Mouse (Mus musculus) telencephalon, adult 2 months (tissue): ENCODE measurements around the gene Mlf2.

ENCODE experiments used
- DNase-seq: peaks from one replicate; pipeline ENCODE4 v3.0.0-alpha.2; 2011; ENCODE audit warnings: low read depth, low spot score

The Mlf2 gene

DNA sequence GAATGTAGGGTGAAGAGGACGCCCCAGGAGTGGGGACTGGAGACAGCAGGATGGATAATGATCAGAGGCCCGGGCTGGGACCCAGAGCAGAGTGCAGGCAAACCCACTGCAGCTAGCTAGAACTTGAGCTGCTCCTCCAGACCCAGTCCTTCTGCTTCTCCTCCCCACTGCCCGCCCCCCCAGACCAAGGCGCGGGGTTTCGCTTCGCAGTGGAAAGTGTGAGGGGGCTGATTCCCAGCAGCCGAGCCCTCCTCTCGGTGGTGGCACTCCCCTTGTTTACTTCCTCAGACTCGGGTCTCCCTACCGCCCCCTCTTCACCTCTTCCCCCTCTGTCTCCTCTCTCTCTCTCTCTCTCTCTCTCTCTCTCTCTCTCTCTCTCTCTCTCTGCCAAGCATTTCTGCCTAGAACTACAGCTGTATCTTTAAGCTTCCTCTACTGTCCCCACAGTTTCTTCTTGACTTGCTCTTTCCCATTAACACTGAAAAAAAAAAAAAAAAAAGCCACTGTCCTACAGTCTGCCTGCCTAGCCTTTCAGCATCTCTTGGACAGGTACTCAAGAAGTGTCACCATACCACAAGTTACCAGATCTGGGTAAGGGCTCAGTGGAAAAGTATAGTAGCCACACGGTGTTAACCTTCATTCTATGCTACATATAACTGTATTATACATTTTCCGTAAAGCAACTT, 19.5 kb upstream of the Mlf2 start, which contains the start of gene Lag3:
Gene Lag3, minus strand, starts transcription at position 173 of the 686 bp plus-strand sequence.
- no peak for DNase-seq

DNA sequence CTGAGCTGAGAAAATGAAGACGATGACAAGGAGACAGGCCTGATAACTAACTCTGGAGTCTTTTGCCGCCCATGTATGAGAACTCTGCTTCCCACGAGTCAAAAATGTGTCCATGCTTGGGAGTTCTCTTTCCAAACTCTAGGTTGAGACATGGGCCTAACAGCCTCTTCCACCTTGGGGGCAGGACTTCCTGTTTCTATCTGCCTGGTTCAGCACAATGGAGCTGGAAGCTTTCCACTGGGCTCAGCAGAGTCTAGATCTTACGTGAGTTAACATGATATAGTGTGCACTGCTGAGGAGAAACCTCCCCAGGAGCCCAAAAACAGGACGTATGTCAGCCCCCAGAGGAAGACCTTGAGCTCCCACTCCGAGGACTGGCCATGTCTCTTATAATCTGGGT, 18.0 kb upstream of the Mlf2 start:
- DNase-seq: no peak

GRCm38 (mm10) chr6:124913721-124914285, 17.4 kb upstream of the Mlf2 start:
- no peak for DNase-seq

GRCm38 (mm10) chr6:124914511-124914910, 16.7 kb upstream of the Mlf2 start:
- DNase-seq: no peak

DNA sequence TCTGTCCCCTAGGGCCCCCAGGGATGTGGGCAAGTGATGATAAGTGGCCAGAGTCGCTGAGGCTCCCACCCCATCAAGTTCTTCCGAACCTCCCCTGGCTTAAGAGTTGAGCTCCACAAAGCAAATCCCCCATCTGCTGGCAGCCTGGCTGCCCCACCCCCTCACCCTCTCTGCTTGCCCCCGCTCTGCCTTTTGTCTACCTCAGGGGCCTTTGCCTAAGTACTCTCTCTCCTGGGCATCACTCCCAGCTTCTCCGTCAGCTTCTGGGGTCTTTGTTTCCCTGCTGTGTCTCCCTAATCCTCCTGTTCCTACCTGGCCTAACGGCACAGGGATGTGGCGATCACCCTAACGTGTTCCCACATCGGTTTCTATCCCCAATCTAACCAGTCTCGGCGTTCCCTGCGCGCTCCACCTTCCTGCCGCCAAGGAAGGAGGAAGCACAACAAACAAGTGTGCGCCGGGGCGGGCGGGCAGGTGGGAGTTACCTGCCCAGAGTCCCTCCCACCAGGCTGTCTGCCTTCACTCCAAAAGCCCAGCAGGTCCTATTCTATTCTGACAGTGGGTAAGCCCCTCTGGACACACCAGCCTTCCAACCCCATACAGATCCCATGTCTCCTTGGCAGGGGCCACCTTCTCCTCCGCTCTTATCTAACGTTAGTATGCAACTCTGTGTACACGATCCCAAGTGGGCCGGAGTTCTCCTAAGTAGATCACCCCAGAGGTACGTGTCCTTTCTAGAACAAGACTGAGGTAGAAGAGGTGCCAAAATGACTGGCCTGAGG, 15.8 kb upstream of the Mlf2 start:
- DNase-seq: no peak

DNA sequence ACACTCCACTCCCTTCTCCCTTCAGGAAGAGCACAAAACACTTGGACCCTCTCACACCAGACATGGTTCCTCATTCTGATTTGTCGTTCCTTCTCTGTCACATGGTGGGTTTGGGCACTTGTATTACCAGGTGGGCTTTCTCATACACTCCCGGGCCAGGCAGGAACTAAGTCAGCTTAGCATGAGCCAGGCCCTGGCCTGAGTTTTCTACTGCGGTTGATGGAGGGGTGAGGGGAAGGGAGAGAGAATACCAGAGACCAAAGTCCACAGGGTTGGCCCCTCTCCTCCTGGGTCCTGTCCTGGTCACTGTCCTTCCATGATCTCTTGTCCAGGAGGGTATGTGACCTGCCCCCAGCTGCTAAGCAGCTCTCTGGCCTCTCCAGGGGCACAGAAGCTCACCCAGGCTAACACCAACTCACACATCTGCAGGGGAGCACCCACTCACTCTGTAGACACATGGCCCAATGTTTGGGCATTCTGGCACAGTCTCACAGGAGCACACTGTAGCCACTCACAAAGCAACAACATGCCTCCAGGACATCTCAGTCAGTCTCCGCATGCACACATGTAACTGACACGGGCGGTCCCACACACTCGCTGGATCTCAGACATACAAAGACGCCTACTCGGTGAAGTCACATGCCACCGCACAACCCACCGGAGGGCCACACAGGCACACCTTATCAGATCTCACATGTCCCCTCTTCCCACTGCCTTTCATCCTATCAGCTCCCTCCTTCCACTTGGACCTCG, 15.1 kb upstream of the Mlf2 start:
- DNase-seq: peak; percentile 83

DNA sequence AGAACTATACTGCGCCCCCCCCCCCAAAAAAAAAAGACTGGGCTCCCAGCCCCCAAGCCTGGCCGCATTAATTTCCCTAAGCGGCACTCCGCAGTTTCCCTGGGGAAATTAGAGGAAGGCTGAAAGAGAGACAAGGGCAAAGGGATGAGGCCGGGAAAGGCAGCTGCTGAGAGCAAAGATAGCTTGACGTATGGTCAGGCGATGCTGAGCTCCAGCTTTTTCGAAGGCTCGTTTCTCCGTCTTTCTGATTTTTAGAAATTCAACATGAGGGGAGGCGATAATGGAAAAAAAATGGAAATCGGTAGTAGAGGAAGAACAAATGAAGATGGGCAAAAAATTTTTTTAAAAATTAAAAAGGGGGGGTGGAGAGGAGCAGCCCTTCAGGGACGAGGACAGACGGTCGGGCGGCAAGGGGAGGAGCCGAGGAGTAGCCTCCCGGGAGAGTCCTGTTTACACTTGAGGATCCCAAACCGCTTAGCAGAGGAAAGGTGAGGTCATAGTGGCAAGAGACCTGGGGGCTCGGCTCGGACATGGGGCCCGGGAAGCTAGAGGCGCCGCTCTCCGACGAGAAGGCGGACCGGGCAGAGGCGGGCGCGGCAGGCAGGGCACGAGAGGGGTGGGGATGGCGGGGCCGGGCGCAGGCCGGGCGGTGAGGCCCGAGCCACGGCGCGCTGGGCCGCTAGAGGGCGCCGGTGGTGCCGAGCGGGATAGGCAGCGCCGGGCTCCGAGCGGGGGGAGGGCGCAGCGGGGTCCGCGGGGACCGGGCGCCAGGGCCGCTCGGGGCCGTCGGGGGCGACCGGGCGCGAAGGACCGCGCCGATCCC, 14.3 kb upstream of the Mlf2 start:
- no peak for DNase-seq

- peak; percentile 97 for DNase-seq
Measured at GRCm38 (mm10) chr6:124917518-124918330, 13.5 kb upstream of the Mlf2 start.

GRCm38 (mm10) chr6:124918331-124918690, 12.9 kb upstream of the Mlf2 start:
- DNase-seq: no peak

DNA sequence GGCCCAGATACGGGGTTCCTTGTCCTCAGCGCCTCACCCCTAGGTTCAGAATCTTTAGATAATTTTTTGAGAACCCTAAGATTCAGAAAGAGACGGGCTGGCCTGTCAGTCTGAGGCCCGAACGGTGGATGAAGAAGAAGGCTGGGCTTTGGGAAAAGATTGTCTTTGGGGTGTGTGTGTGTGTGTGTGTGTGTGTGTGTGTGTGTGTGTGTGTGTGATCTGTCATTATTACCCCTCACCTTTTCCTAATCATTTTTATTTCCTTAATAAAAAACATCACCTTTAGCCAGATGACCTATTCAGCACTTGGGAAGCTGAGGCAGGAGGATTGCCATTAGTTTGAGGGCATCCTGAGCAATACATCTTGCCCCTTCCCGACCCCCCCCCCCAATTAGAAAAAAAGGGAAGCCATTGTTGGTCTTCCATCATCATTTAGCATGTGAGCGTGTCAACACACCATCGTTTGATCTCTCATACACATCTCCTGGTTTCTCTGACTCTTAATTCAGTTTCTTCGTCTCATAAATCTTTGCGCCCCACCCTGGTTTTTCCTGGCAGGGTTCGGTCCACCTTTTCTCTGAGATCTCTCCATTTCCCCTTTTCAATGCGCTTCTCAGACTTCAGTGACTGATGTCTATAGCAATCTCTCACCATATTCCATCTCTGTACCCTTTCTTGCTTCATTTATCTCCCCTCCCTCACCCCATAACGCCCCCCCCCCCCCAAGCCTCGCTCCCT, 12.1 kb upstream of the Mlf2 start:
- DNase-seq: no peak

GRCm38 (mm10) chr6:124919695-124920317, 11.4 kb upstream of the Mlf2 start, which contains the start of gene Ptms:
Gene Ptms, minus strand, starts transcription at chr6:124920103.
- peak; percentile 98 for DNase-seq

GRCm38 (mm10) chr6:124920318-124921085, 10.7 kb upstream of the Mlf2 start:
- no peak for DNase-seq

DNA sequence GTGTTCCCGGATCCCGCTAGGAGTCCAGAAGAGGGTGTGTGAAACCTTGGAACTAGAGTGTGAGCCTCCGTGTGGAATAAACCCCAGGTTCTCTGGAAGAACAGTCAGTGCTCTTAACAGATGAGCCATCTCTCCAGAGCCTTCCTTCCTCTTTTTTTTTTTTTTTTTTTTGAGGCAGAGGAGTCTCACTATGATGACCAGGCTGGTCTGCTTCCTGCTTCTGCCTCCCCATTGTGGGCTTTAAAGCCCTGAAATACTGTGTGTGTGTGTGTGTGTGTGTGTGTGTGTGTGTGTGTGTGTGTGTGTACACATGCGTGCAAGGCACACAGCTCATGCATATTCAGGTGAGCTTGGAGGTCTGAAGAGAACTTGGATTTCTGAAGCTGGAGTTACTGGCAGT, 9.6 kb upstream of the Mlf2 start:
- no peak for DNase-seq

DNA sequence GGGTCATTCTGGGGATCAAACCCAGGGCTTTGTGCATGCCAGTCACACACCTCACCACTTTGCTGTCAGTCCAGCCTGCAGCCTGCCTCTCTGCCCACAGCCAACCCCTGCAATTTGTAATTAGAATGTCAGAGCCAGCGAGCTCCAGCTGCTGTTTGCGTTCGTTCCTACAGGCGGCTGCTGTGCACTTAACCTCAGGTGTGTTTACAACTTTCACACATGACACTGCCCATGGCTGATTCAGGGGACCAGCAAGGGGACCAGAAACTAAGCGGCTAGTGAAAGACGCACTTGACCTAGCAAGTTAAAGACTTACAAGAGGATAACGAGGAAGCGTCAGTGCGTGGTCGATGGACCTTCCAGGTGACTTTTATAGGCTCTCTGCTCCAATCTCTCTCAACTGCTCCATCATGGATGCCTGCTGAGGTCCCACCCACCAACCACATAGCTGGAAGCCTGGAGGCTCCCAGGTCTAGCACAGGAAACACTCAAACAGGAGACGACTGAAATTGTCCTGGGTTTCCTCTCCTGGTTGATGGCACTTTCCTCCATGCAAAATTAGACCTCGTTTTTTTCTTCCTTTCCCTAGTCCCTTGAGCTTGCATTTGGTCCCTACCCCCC, 5.9 kb upstream of the Mlf2 start:
- DNase-seq: no peak

GRCm38 (mm10) chr6:124925941-124926340, 5.2 kb upstream of the Mlf2 start:
- DNase-seq: no peak

GRCm38 (mm10) chr6:124930231-124930630, 955 bp upstream of the Mlf2 start:
- no peak for DNase-seq

DNA sequence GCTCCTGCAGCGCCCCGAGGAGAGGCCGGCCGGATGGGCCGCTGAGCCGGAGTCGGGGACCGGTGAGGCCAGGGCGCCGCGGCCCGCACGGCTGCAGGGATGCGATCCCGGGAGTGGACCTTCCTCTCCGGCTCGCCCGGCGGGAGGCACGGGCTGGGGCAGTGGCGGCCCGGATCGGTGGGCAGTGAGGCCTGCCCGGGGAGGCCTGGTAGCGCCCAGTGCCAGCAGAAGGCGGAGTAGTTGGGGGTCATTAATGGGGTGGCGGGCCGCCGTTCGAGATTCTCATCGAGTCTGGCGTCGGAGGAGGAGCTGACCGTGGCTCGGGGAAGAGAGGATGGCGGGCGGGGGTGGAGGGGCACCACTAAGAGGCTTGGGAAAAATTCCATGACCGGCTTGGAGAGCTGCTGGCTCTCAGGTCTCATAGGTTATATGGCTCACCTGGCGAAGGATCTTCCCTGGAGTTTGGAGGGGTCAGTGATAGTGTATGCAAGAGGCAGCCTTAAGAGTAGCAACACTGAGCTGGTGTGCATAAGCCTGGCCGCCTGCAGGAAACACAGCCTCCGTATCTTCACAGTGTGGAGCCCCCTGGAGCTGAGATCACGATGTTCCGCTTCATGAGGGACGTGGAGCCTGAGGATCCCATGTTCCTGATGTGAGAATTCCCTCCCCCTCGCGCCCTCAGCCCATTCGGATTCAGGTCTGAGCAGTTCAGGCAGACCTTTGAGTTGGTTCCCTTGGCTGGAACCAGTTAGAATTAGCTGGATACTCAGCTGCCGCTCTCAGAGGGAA, 533 bp downstream of the Mlf2 start:
- DNase-seq: no peak
